Mouse (Mus musculus) MEL (cell line): ENCODE data around the gene Aarsd1. TPM values are rescaled to one million over a fixed set of nuclear protein-coding genes. Genes with fewer than 3 reads are reported as not detected.

ENCODE experiments used
- DNase-seq: peaks from one replicate; pipeline ENCODE4 v3.0.0; 2011; ENCODE audit warnings: low read depth, low spot score
- H3K27ac ChIP-seq: 2 replicates; pipeline ENCODE4 v1.5.1; 2012; ENCODE audit warnings: low read depth, mild to moderate bottlenecking, control low read depth, low read length, moderate library complexity; ENCODE audit not compliant: control insufficient read depth
- H3K27me3 ChIP-seq, 2 experiments: fragments of 150-350 bp in 1 of 2; sonication (generic) in 1 of 2; 2 replicates each; pipeline ENCODE4 v1.6.1; 2012; ENCODE audit warnings: low read length in 2 of 2, mild to moderate bottlenecking in 2 of 2, improper control_type of control experiment in 1 of 2, moderate library complexity in 1 of 2; ENCODE audit not compliant: insufficient read depth in 2 of 2, control insufficient read depth in 1 of 2
- H3K36me3 ChIP-seq, 2 experiments: 2 replicates each; pipeline ENCODE4 v1.6.1; 2012 to 2014; ENCODE audit warnings: low read length in 2 of 2, improper control_type of control experiment in 1 of 2, inconsistent platforms in 1 of 2, mild to moderate bottlenecking in 1 of 2; ENCODE audit not compliant: insufficient read depth in 2 of 2, control insufficient read depth in 1 of 2
- H3K4me1 ChIP-seq, 2 experiments: fragments of 150-350 bp in 1 of 2; sonication (generic) in 1 of 2; 2 replicates each; pipeline ENCODE4 v1.6.1; 2012; ENCODE audit warnings: low read length in 2 of 2, improper control_type of control experiment in 1 of 2, mild to moderate bottlenecking in 1 of 2; ENCODE audit not compliant: insufficient read depth in 2 of 2, control insufficient read depth in 1 of 2
- H3K4me3 ChIP-seq, 2 experiments: fragments of 150-350 bp in 1 of 2; sonication (generic) in 1 of 2; 2 replicates each; pipeline ENCODE4 v1.5.1; 2012; ENCODE audit warnings: low read depth in 2 of 2, low read length in 2 of 2, mild to moderate bottlenecking in 2 of 2, moderate library complexity in 2 of 2, control low read depth in 1 of 2, improper control_type of control experiment in 1 of 2; ENCODE audit not compliant: control insufficient read depth in 1 of 2, insufficient read depth in 1 of 2
- H3K79me2 ChIP-seq: 2 replicates; pipeline ENCODE4 v1.6.1; 2012; ENCODE audit warnings: mild to moderate bottlenecking, low read length, moderate library complexity; ENCODE audit not compliant: control insufficient read depth, poor library complexity, insufficient read depth
- H3K9ac ChIP-seq: 2 replicates; pipeline ENCODE4 v1.6.1; 2012; ENCODE audit warnings: low read depth, mild to moderate bottlenecking, control low read depth, low read length, moderate library complexity; ENCODE audit not compliant: control insufficient read depth, poor library complexity, severe bottlenecking
- H3K9me3 ChIP-seq: fragments of 150-350 bp; sonication (generic); replicated peaks from 2 replicates; pipeline ENCODE4 v1.6.1; 2012; ENCODE audit warnings: mild to moderate bottlenecking, low read length, improper control_type of control experiment, moderate library complexity; ENCODE audit not compliant: insufficient read depth
- CHD1 ChIP-seq: IDR thresholded peaks from 2 replicates; pipeline ENCODE4 v1.6.1; 2012; ENCODE audit warnings: low read depth, mild to moderate bottlenecking, inconsistent platforms, low read length, improper control_type of control experiment
- CHD2 ChIP-seq: IDR thresholded peaks from 2 replicates; pipeline ENCODE4 v1.6.1; 2011; ENCODE audit warnings: low read length, improper control_type of control experiment
- CTCF ChIP-seq, 3 experiments: IDR thresholded peaks in 2 of 3; conservative IDR thresholded peaks in 1 of 3; 2 replicates each; pipeline ENCODE4 v1.5.1; 2011 to 2012; ENCODE audit warnings: low read length in 3 of 3, low read depth in 2 of 3, mild to moderate bottlenecking in 2 of 3, improper control_type of control experiment in 1 of 3, inconsistent platforms in 1 of 3, mixed read lengths in 1 of 3, moderate library complexity in 1 of 3; ENCODE audit not compliant: control insufficient read depth in 1 of 3, insufficient read depth in 1 of 3, poor library complexity in 1 of 3, severe bottlenecking in 1 of 3
- E2F4 ChIP-seq: IDR thresholded peaks from 2 replicates; pipeline ENCODE4 v1.6.1; 2011; ENCODE audit warnings: low read depth, low read length, improper control_type of control experiment, borderline replicate concordance
- ELF1 ChIP-seq: IDR thresholded peaks from 2 replicates; pipeline ENCODE4 v1.6.1; 2014; ENCODE audit warnings: low read depth, mild to moderate bottlenecking, inconsistent platforms, low read length, improper control_type of control experiment, moderate library complexity
- EP300 ChIP-seq, 2 experiments: IDR thresholded peaks; 2 replicates each; pipeline ENCODE4 v1.6.1; 2011; ENCODE audit warnings: improper control_type of control experiment in 2 of 2, low read length in 2 of 2, low read depth in 1 of 2, mild to moderate bottlenecking in 1 of 2
- ETS1 ChIP-seq: IDR thresholded peaks from 2 replicates; pipeline ENCODE4 v1.6.1; 2012; ENCODE audit warnings: low read depth, mild to moderate bottlenecking, inconsistent platforms, low read length, improper control_type of control experiment, moderate library complexity
- GABPA ChIP-seq: IDR thresholded peaks from 2 replicates; pipeline ENCODE4 v1.6.1; 2012; ENCODE audit warnings: low read depth, mild to moderate bottlenecking, inconsistent platforms, low read length, improper control_type of control experiment, moderate library complexity
- GATA1 ChIP-seq: IDR thresholded peaks from 2 replicates; pipeline ENCODE4 v1.6.1; 2011; ENCODE audit warnings: low read depth, low read length, improper control_type of control experiment
- HCFC1 ChIP-seq: IDR thresholded peaks from 2 replicates; pipeline ENCODE4 v1.6.1; 2012; ENCODE audit warnings: low read depth, mild to moderate bottlenecking, inconsistent platforms, low read length, improper control_type of control experiment, moderate library complexity
- MAFK ChIP-seq: IDR thresholded peaks from 2 replicates; pipeline ENCODE4 v1.6.1; 2011; ENCODE audit warnings: low read depth, mild to moderate bottlenecking, low read length, improper control_type of control experiment, borderline replicate concordance
- MAZ ChIP-seq: IDR thresholded peaks from 2 replicates; pipeline ENCODE4 v1.6.1; 2012; ENCODE audit warnings: low read depth, mild to moderate bottlenecking, inconsistent platforms, low read length, improper control_type of control experiment
- MEF2A ChIP-seq: IDR thresholded peaks from 2 replicates; pipeline ENCODE4 v1.6.1; 2014; ENCODE audit warnings: low read depth, mild to moderate bottlenecking, inconsistent platforms, low read length, improper control_type of control experiment; ENCODE audit not compliant: poor library complexity, insufficient replicate concordance, severe bottlenecking; ENCODE audit errors: extremely low read depth
- MXI1 ChIP-seq: IDR thresholded peaks from 2 replicates; pipeline ENCODE4 v1.6.1; 2011; ENCODE audit warnings: mild to moderate bottlenecking, low read depth, low read length, improper control_type of control experiment
- NRF1 ChIP-seq: IDR thresholded peaks from 2 replicates; pipeline ENCODE4 v1.6.1; 2014; ENCODE audit warnings: low read depth, mild to moderate bottlenecking, inconsistent platforms, low read length, improper control_type of control experiment, moderate library complexity; ENCODE audit not compliant: poor library complexity, insufficient read depth, severe bottlenecking
- POLR2A ChIP-seq, 2 experiments: IDR thresholded peaks; 2 replicates each; pipeline ENCODE4 v1.6.1; 2011 to 2012; ENCODE audit warnings: low read length in 2 of 2, mild to moderate bottlenecking in 2 of 2, control low read depth in 1 of 2, improper control_type of control experiment in 1 of 2, low read depth in 1 of 2, moderate library complexity in 1 of 2; ENCODE audit not compliant: control insufficient read depth in 1 of 2, insufficient read depth in 1 of 2, poor library complexity in 1 of 2
- POLR2AphosphoS2 ChIP-seq: IDR thresholded peaks from 2 replicates; pipeline ENCODE4 v1.6.1; 2011; ENCODE audit warnings: low read length, improper control_type of control experiment
- RCOR1 ChIP-seq: IDR thresholded peaks from 2 replicates; pipeline ENCODE4 v1.6.1; 2012; ENCODE audit warnings: low read depth, mild to moderate bottlenecking, inconsistent platforms, low read length, improper control_type of control experiment
- SIN3A ChIP-seq: IDR thresholded peaks from 2 replicates; pipeline ENCODE4 v1.6.1; 2012; ENCODE audit warnings: low read length, improper control_type of control experiment, inconsistent platforms
- SMC3 ChIP-seq: IDR thresholded peaks from 2 replicates; pipeline ENCODE4 v1.6.1; 2011; ENCODE audit warnings: low read depth, low read length, improper control_type of control experiment
- TAL1 ChIP-seq: IDR thresholded peaks from 2 replicates; pipeline ENCODE4 v1.6.1; 2012; ENCODE audit warnings: mild to moderate bottlenecking, inconsistent platforms, low read length, moderate library complexity, mixed read lengths
- TBP ChIP-seq: IDR thresholded peaks from 2 replicates; pipeline ENCODE4 v1.8.0; 2011; ENCODE audit warnings: low read depth, low read length, improper control_type of control experiment
- UBTF ChIP-seq: IDR thresholded peaks from 2 replicates; pipeline ENCODE4 v1.6.1; 2012; ENCODE audit warnings: low read depth, mild to moderate bottlenecking, inconsistent platforms, low read length, improper control_type of control experiment, moderate library complexity, borderline replicate concordance; ENCODE audit not compliant: insufficient read depth
- USF1 ChIP-seq: IDR thresholded peaks from 2 replicates; pipeline ENCODE4 v1.6.1; 2014; ENCODE audit warnings: low read depth, mild to moderate bottlenecking, inconsistent platforms, low read length, improper control_type of control experiment, moderate library complexity
- ZC3H11A ChIP-seq: IDR thresholded peaks from 2 replicates; pipeline ENCODE4 v1.6.1; 2012; ENCODE audit warnings: low read depth, mild to moderate bottlenecking, inconsistent platforms, low read length, improper control_type of control experiment
- ZKSCAN1 ChIP-seq: IDR thresholded peaks from 2 replicates; pipeline ENCODE4 v1.6.1; 2012; ENCODE audit warnings: low read depth, mild to moderate bottlenecking, inconsistent platforms, low read length, improper control_type of control experiment, moderate library complexity
- polyA plus RNA-seq, 2 experiments: library from polyadenylated mRNA; stranded (reverse) in 1 of 2; unstranded in 1 of 2; fragments of >175 nt in 1 of 2; fragments of >200 nt in 1 of 2; gene quantifications; 2 replicates each; pipeline versions ENCODE4 v1.2.1 to v1.2.4; 2012; ENCODE audit warnings: low replicate concordance in 2 of 2, low read depth in 1 of 2; ENCODE audit not compliant: insufficient read length in 2 of 2, insufficient read depth in 1 of 2, missing spikeins in 1 of 2
- total RNA-seq: library from RNA; depleted of rRNA; stranded (reverse); fragments of 300-350 nt; gene quantifications from 2 replicates; pipeline ENCODE4 v1.2.3, GENCODE M21; 2012

Gene Aarsd1
- total and polyA plus RNA-seq, 3 experiments, result 80.5 to 371 (median 133) TPM

GRCm38 (mm10) chr11:101464211-101465100 is 47.0 kb upstream of the Aarsd1 start, which contains the start of gene Rnd2:
Gene Rnd2, plus strand, starts transcription at chr11:101464999.
- Histone ChIP-seq H3K79me2 (peaks cover 6% of the 10 kb centered on the region; the same call in 1 of the 2 replicates), H3K27ac (peak within 1 kb of the TSS; percentile 82), H3K4me1 (peaks cover 12 to 33% of the 10 kb centered on the region in 2 experiments), H3K4me3 (peak within 1 kb of the TSS; percentile 70 to 82), H3K36me3 (peaks cover 0 to 27% of the 10 kb centered on the region in 2 experiments; a peak in 3 of 4 replicates), H3K9me3 (no peaks in the 10 kb centered on the region), H3K27me3 (no peaks in the 10 kb centered on the region), H3K9ac (peak within 1 kb of the TSS; percentile 78)
- DNase-seq, result peak; percentile 85
- TF ChIP-seq CHD1 (peak; percentile 73), UBTF (no peak), TBP (peak; percentile 58), MXI1 (0 out of 2 replicates have a peak, but pooled peaks have one; percentile 24), EP300 (IDR thresholded peaks at IDR 0.05; ENCODE audit: low read depth in 1 of 2, low read length in 2 of 2) (peak; percentile 12 to 21; a peak in 2 of 4 replicates), ZC3H11A (no peak), TAL1 (no peak), MAZ (no peak), HCFC1 (peak; percentile 26; the same call in 1 of the 2 replicates)

GRCm38 (mm10) chr11:101462583-101463440 is 45.4 kb upstream of the Aarsd1 start:
- peaks cover 12 to 33% of the 10 kb centered on the region in 2 experiments for H3K4me1 ChIP-seq
- peak overlapping the region; percentile 78 for H3K9ac ChIP-seq
- peaks cover 0 to 27% of the 10 kb centered on the region in 2 experiments; a peak in 3 of 4 replicates for H3K36me3 ChIP-seq
- H3K4me3 ChIP-seq, result no peak overlapping the region; a peak in 1 of 4 replicates
- no peaks in the 10 kb centered on the region for H3K27me3 ChIP-seq
- H3K9me3 ChIP-seq, result no peaks in the 10 kb centered on the region
- peaks cover 6% of the 10 kb centered on the region; the same call in 1 of the 2 replicates for H3K79me2 ChIP-seq
- peak overlapping the region; percentile 82 for H3K27ac ChIP-seq
- DNase-seq, result peak; percentile 91
- no peak for TF ChIP-seq POLR2AphosphoS2
- TF ChIP-seq SIN3A, result peak; percentile 80
- TF ChIP-seq GABPA, result no peak
- TF ChIP-seq GATA1, result peak; percentile 88
- no peak for TF ChIP-seq MEF2A
- no peak for TF ChIP-seq CHD2
- no peak; the same call in 1 of the 2 replicates for TF ChIP-seq MAFK
- no peak; a peak in 1 of 4 replicates for TF ChIP-seq POLR2A (IDR thresholded peaks at IDR 0.05; ENCODE audit: control insufficient read depth in 1 of 2, insufficient read depth in 1 of 2, low read depth in 1 of 2, low read length in 2 of 2, poor library complexity in 1 of 2)
- TF ChIP-seq TAL1, result peak; percentile 88
- no peak for TF ChIP-seq NRF1
- TF ChIP-seq CTCF (IDR thresholded peaks at IDR 0.05 in 2 of 3, conservative IDR thresholded peaks at IDR 0.05 in 1 of 3; ENCODE audit: control insufficient read depth in 1 of 3, insufficient read depth in 1 of 3, low read depth in 2 of 3, low read length in 3 of 3, poor library complexity in 1 of 3, severe bottlenecking in 1 of 3), result no peak
- no peak for TF ChIP-seq CHD1
- TF ChIP-seq TBP, result peak; percentile 97
- no peak for TF ChIP-seq SMC3
- no peak for TF ChIP-seq ZKSCAN1
- TF ChIP-seq USF1, result no peak
- TF ChIP-seq RCOR1, result peak; percentile 66; the same call in 1 of the 2 replicates
- no peak for TF ChIP-seq E2F4
- peak; percentile 79 for TF ChIP-seq ETS1
- 0 out of 2 replicates have a peak, but pooled peaks have one; percentile 11 for TF ChIP-seq ELF1
- peak; percentile 39; the same call in 1 of the 2 replicates for TF ChIP-seq MXI1
